Mouse (Mus musculus) stomach, embryonic 16.5 days (tissue): Measurements from ENCODE around the gene Jag2. TPM values are rescaled to one million over a fixed set of nuclear protein-coding genes. Genes with fewer than 3 reads are reported as not detected.

Experiments
- ATAC-seq: fragments of 200-750 bp; cut with Nextera tagmentation; 2 replicates; pipeline ENCODE4 v1.8.0; 2017; ENCODE audit warnings: moderate number of reproducible peaks, moderate TSS enrichment; ENCODE audit not compliant: insufficient read depth, low FRiP score
- H3K27ac ChIP-seq: fragments of 300-500 bp; sonication (generic); 2 replicates; pipeline ENCODE4 v1.5.1; 2014; ENCODE audit warnings: low read length
- H3K27me3 ChIP-seq: fragments of 300-500 bp; sonication (generic); 2 replicates; pipeline ENCODE4 v1.6.1; 2014; ENCODE audit warnings: low read length, control low read depth, mixed read lengths; ENCODE audit not compliant: control insufficient read depth, insufficient read depth
- H3K36me3 ChIP-seq: fragments of 300-500 bp; sonication (generic); 2 replicates; pipeline ENCODE4 v1.6.1; 2014; ENCODE audit warnings: low read length; ENCODE audit not compliant: control insufficient read depth, insufficient read depth
- H3K4me1 ChIP-seq: fragments of 300-500 bp; sonication (generic); 2 replicates; pipeline ENCODE4 v1.6.1; 2014; ENCODE audit warnings: low read length, control low read depth, mixed read lengths; ENCODE audit not compliant: control insufficient read depth, insufficient read depth
- H3K4me2 ChIP-seq: fragments of 300-500 bp; sonication (generic); 2 replicates; pipeline ENCODE4 v1.6.1; 2014; ENCODE audit warnings: low read depth, low read length, mixed read lengths
- H3K4me3 ChIP-seq: fragments of 300-500 bp; sonication (generic); replicated peaks from 2 replicates; pipeline ENCODE4 v1.5.1; 2014; ENCODE audit warnings: mild to moderate bottlenecking, low read length
- H3K9ac ChIP-seq: fragments of 300-500 bp; sonication (generic); 2 replicates; pipeline ENCODE4 v1.6.1; 2014; ENCODE audit warnings: low read length
- H3K9me3 ChIP-seq: fragments of 300-500 bp; sonication (generic); replicated peaks from 2 replicates; pipeline ENCODE4 v1.6.1; 2016; ENCODE audit warnings: low read length, control low read depth; ENCODE audit not compliant: control insufficient read depth
- WGBS: fragments of 180-500 bp; shearing (Covaris S2); extraction: QIAGEN DNeasy Blood & Tissue Kit; methylation state at CpG from one replicate; pipeline ENCODE4 v1.1.7; 2014; 5-methylcytosine and 5-hydroxymethylcytosine counted together
- polyA plus RNA-seq: library from polyadenylated mRNA; unstranded; fragments of >200 nt; fragmentation: Nextera tagmentation; extraction: Ambion mirVana; gene quantifications from 2 replicates; pipeline ENCODE4 v1.2.1, GENCODE M21; 2015

Jag2 gene
- polyA plus RNA-seq, 1 experiment from 2014 or later = 5.1 TPM

DNA sequence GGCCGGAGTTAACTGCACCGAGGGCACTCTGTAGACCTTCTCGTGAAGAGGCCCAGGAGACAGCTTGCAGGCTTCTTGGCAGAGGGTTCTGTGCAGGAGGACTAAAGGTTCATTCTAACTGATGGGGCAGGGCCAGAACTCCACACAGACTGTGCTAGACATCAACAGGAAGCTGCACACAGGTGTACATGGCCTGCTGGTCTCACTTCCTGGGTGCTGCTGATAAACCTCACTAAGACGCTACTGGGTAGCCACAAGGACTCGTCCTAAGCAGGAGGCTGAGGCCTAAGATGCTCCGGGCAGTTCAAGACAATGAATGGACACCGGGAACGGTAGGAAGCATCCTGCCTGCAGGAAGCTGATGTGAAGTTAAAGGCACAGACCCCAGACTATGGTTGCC is 29.8 kb upstream of the Jag2 start:
- ATAC-seq = no peak
- H3K9me3 ChIP-seq = no peaks in the 10 kb centered on the region
- no peak overlapping the region for H3K4me2 ChIP-seq
- no peak overlapping the region for H3K4me3 ChIP-seq
- WGBS = 83% methylated on average over 8 of the region's 8 CpGs
- H3K36me3 ChIP-seq = peaks cover 24% of the 10 kb centered on the region
- H3K27me3 ChIP-seq = no peaks in the 10 kb centered on the region
- H3K4me1 ChIP-seq = no peaks in the 10 kb centered on the region
- no peak overlapping the region for H3K9ac ChIP-seq
- H3K27ac ChIP-seq = no peak overlapping the region

GRCm38 (mm10) chr12:112958303-112958702 is 28.7 kb upstream of the Jag2 start:
- peak; percentile 65; the same call in 1 of the 2 replicates for ATAC-seq
- Histone ChIP-seq H3K9me3 (no peaks in the 10 kb centered on the region), H3K36me3 (peaks cover 21% of the 10 kb centered on the region; the same call in 1 of the 2 replicates), H3K9ac (no peak overlapping the region), H3K27ac (no peak overlapping the region), H3K27me3 (no peaks in the 10 kb centered on the region), H3K4me3 (no peak overlapping the region), H3K4me1 (no peaks in the 10 kb centered on the region), H3K4me2 (no peak overlapping the region)
- WGBS = 34% methylated on average over 4 of the region's 4 CpGs

DNA sequence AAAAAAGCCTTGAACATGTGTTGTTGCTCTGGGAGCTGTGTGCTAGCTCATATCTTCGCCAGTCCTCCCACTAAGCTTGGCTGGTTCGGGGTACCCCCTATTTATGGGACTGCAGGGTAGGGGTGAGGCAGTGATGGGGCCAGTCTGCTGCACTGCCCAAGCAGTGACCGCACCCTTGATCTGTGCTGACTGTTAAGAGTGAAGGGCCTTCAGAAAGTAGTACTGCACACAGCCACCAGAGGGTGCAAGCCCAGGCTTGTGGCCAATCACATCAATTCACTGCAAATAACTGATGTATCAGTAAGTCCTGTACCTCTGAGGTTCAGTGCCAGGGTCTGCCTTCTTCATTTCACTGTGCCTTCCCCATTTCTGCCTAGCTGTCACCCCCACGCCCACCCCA is 26.2 kb upstream of the Jag2 start:
- no peak overlapping the region for H3K9ac ChIP-seq
- ATAC-seq = peak; percentile 31; the same call in 1 of the 2 replicates
- no peak overlapping the region for H3K4me2 ChIP-seq
- WGBS = 36% methylated on average over 4 of the region's 4 CpGs
- peaks cover 9% of the 10 kb centered on the region; the same call in 1 of the 2 replicates for H3K36me3 ChIP-seq
- no peaks in the 10 kb centered on the region for H3K27me3 ChIP-seq
- no peak overlapping the region for H3K4me3 ChIP-seq
- H3K4me1 ChIP-seq = peaks cover 5% of the 10 kb centered on the region
- no peaks in the 10 kb centered on the region for H3K9me3 ChIP-seq
- no peak overlapping the region for H3K27ac ChIP-seq

DNA sequence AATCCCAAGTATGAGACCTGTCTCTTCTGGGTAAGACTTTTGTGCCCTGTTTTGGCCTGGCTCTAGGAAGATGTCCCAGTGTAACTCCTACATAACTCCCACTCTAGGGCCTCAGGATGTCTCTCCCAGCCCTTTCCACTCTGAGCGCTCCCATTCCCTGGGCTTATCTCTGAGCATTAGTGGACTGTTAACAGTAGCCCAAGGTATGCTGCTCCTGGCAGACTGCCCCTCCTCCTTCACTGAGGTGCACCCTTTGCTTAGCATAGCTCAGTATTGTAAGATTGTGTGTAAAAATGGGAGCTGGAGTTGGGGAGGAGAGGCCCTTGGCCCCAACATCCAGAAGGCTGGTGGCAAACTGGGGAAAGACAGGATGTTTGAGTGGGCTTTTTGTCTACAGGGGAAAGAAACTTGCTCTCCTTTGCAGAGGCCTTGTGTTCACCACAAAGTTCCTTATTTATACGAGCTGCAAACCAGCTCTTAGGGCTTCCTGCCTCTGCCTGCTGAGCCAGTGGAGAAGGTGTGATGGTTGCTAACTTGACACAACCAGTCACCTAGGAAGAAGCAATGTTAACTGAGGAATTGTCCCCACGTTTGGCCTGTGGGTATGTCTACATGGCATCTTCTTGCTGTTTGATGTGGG is 23.5 kb upstream of the Jag2 start:
- Histone ChIP-seq H3K27me3 (no peaks in the 10 kb centered on the region), H3K4me1 (peaks cover 11% of the 10 kb centered on the region), H3K9me3 (no peaks in the 10 kb centered on the region), H3K27ac (no peak overlapping the region), H3K9ac (no peak overlapping the region), H3K36me3 (no peaks in the 10 kb centered on the region), H3K4me3 (no peak overlapping the region), H3K4me2 (no peak overlapping the region)
- ATAC-seq = no peak
- 70% methylated on average over 3 of the region's 3 CpGs for WGBS

DNA sequence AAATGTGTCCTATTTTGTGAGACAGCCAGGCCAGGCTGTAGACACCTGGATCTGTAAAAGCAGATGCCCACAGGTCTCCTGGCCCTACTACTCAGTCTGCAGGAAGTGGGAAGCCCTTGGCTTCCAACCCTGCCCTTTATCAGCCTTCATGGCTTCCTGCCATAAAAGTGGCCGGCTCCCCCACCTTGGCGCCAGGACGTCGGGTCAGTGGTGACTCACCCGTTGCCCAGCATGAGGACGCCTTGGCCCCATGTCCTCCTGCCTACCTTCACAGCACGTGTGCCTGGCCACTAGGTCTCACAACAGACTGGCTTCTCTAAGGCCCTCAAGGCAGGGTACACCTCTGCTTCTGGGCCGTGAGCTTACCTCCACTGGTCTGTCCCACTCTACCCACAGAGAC is 22.9 kb upstream of the Jag2 start:
- no peak overlapping the region for H3K27ac ChIP-seq
- 56% methylated on average over 8 of the region's 8 CpGs for WGBS

DNA sequence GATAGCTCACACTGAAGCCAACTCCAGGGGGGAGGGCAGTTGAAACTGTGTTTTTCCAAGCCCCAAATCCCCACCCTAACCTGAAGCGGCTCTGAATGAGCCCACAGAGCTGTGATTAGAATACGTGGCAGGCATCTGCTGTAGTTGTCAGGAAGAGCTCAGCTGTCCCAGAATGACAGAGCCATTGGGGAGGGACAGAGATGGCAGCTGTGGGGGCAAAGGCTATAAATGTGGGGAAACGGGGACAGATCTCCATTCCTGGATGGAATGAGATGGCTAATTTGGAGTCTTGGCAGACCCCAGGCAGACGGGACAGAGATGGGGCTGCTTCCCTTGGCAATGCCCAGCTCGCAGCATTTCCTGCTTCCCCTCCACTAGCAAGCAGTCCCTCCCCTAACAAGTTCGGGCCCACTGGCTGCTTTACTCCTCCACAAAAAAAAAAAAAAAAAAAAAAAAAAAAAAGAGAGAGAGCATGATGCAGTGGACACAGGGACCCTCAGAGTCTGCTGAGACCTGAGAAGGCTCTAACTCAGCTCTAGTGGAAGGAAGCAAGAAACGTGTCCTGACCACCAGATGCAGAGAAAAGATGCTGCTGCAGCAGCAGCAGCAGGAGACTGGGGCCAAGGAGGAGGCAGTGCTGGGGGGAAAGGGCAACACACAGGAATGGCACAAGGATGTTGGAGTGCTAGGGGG is 21.7 kb upstream of the Jag2 start:
- 21% methylated on average over 7 of the region's 7 CpGs for WGBS
- Histone ChIP-seq H3K9me3 (no peaks in the 10 kb centered on the region), H3K27me3 (no peaks in the 10 kb centered on the region), H3K4me2 (no peak overlapping the region; the same call in 1 of the 2 replicates), H3K36me3 (no peaks in the 10 kb centered on the region), H3K9ac (no peak overlapping the region), H3K27ac (peak overlapping the region; percentile 39), H3K4me3 (no peak overlapping the region), H3K4me1 (peaks cover 11% of the 10 kb centered on the region)
- no peak for ATAC-seq

More for the DNA sequence above, 22.9 kb upstream of the Jag2 start:
- H3K4me1 ChIP-seq = peaks cover 11% of the 10 kb centered on the region
- H3K27me3 ChIP-seq = no peaks in the 10 kb centered on the region
- H3K4me3 ChIP-seq = no peak overlapping the region
- no peaks in the 10 kb centered on the region for H3K36me3 ChIP-seq
- H3K9me3 ChIP-seq = no peaks in the 10 kb centered on the region
- 0 out of 2 replicates have a peak overlapping the region, but pooled peaks have one; percentile 7 for H3K9ac ChIP-seq
- H3K4me2 ChIP-seq = no peak overlapping the region
- ATAC-seq = peak; percentile 25; the same call in 1 of the 2 replicates

- Histone ChIP-seq H3K4me1 (peaks cover 11% of the 10 kb centered on the region), H3K9ac (peak overlapping the region; percentile 79), H3K27ac (peak overlapping the region; percentile 39), H3K36me3 (no peaks in the 10 kb centered on the region), H3K9me3 (no peaks in the 10 kb centered on the region), H3K27me3 (no peaks in the 10 kb centered on the region), H3K4me2 (peak overlapping the region; percentile 98), H3K4me3 (peak overlapping the region; percentile 69)
- WGBS = 3% methylated on average over 6 of the region's 6 CpGs
- no peak for ATAC-seq
Observed at GRCm38 (mm10) chr12:112950761-112951129, 21.2 kb upstream of the Jag2 start.

- peak; percentile 88 for ATAC-seq
- no peaks in the 10 kb centered on the region for H3K36me3 ChIP-seq
- H3K4me3 ChIP-seq = peak overlapping the region; percentile 69
- no peaks in the 10 kb centered on the region for H3K27me3 ChIP-seq
- peak overlapping the region; percentile 98 for H3K4me2 ChIP-seq
- H3K9me3 ChIP-seq = no peaks in the 10 kb centered on the region
- WGBS = under 1% methylated on average over 58 of the region's 58 CpGs
- peak overlapping the region; percentile 79 for H3K9ac ChIP-seq
- peak overlapping the region; percentile 83 for H3K27ac ChIP-seq
- H3K4me1 ChIP-seq = peaks cover 11% of the 10 kb centered on the region
Observed at GRCm38 (mm10) chr12:112950040-112950760, 20.6 kb upstream of the Jag2 start.

DNA sequence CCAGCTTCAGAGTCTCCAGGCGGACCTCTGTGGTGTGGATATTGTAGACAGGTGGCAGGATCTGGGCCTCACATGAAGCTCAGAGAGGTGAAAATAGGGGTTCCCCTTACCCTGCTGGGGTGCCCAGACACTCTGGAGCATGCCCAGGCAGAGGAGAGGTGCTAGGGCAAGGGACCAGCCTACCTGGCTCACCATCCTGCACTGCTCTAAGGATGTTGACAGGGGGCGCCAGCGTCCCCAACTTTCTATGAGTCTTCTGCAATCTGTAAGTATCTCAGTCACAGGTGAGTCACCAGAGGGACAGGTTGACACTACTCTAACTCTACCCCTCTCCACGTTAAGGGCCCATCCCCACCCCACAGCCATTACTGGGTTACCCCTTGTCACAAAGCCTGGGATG is 17.7 kb upstream of the Jag2 start:
- Histone ChIP-seq H3K27ac (peak overlapping the region; percentile 33; the same call in 1 of the 2 replicates), H3K9me3 (no peaks in the 10 kb centered on the region)
- WGBS = 25% methylated on average over 4 of the region's 4 CpGs

More for the DNA sequence above, 17.7 kb upstream of the Jag2 start:
- H3K36me3 ChIP-seq = no peaks in the 10 kb centered on the region
- no peak overlapping the region for H3K4me2 ChIP-seq
- H3K4me1 ChIP-seq = peaks cover 12% of the 10 kb centered on the region
- H3K4me3 ChIP-seq = no peak overlapping the region
- H3K27me3 ChIP-seq = no peaks in the 10 kb centered on the region
- ATAC-seq = no peak
- H3K9ac ChIP-seq = no peak overlapping the region
